Mouse (Mus musculus) kidney, postnatal 0 days (tissue): ENCODE data around the gene Vwa3a. TPM values are rescaled to one million over a fixed set of nuclear protein-coding genes. Genes with fewer than 3 reads are reported as not detected.
A peak's percentile ranks its signal among the peaks of the same experiment; 100 is the strongest.

ENCODE experiments used
- ATAC-seq: fragments of 200-750 bp; cut with Nextera tagmentation; replicated peaks from 2 replicates; pipeline ENCODE4 v1.8.0; 2017; ENCODE audit warnings: low read depth, moderate number of reproducible peaks, moderate TSS enrichment, moderate library complexity; ENCODE audit not compliant: low FRiP score
- DNase-seq: peaks from one replicate; pipeline ENCODE4 v3.0.0-alpha.2; 2016; ENCODE audit warnings: low spot score
- H3K27ac ChIP-seq: fragments of 300-500 bp; sonication (generic); 2 replicates; pipeline ENCODE4 v1.5.1; 2014; ENCODE audit warnings: mild to moderate bottlenecking
- H3K27me3 ChIP-seq: fragments of 300-500 bp; sonication (generic); 2 replicates; pipeline ENCODE4 v1.6.1; 2014; ENCODE audit warnings: low read length, mixed read lengths; ENCODE audit not compliant: insufficient read depth
- H3K36me3 ChIP-seq: fragments of 300-500 bp; sonication (generic); 2 replicates; pipeline ENCODE4 v1.6.1; 2014; ENCODE audit warnings: low read length, mixed read lengths; ENCODE audit not compliant: insufficient read depth
- H3K4me1 ChIP-seq: fragments of 300-500 bp; sonication (generic); replicated peaks from 2 replicates; pipeline ENCODE4 v1.6.1; 2014; ENCODE audit warnings: antibody characterized with exemption, low read length, mixed read lengths; ENCODE audit not compliant: insufficient read depth
- H3K4me2 ChIP-seq: fragments of 300-500 bp; sonication (generic); 2 replicates; pipeline ENCODE4 v1.6.1; 2014; ENCODE audit warnings: mild to moderate bottlenecking, low read length, moderate library complexity, mixed read lengths
- H3K4me3 ChIP-seq: fragments of 300-500 bp; sonication (generic); replicated peaks from 2 replicates; pipeline ENCODE4 v1.5.1; 2014; ENCODE audit warnings: low read depth, low read length
- H3K9ac ChIP-seq: fragments of 300-500 bp; sonication (generic); 2 replicates; pipeline ENCODE4 v1.6.1; 2014; ENCODE audit warnings: low read depth, low read length
- H3K9me3 ChIP-seq: fragments of 300-500 bp; sonication (generic); replicated peaks from 2 replicates; pipeline ENCODE4 v1.6.1; 2016; ENCODE audit warnings: low read length, inconsistent platforms, mixed read lengths
- CTCF ChIP-seq: IDR thresholded peaks from 2 replicates; pipeline ENCODE4 v1.5.1; 2016; ENCODE audit warnings: antibody characterized with exemption, low read depth, mild to moderate bottlenecking, moderate library complexity
- WGBS: fragments of 180-500 bp; shearing (Covaris S2); extraction: QIAGEN DNeasy Blood & Tissue Kit; methylation state at CpG from one replicate; pipeline ENCODE4 v1.1.7; 2014; 5-methylcytosine and 5-hydroxymethylcytosine counted together
- polyA plus RNA-seq: library from polyadenylated mRNA; unstranded; fragments of >200 nt; fragmentation: Nextera tagmentation; extraction: Ambion mirVana; gene quantifications from 2 replicates; pipeline ENCODE4 v1.2.1, GENCODE M21; 2015

Vwa3a gene
- polyA plus RNA-seq, 1 experiment from 2014 or later, result 0.13 TPM

GRCm38 (mm10) chr7:120743366-120744351 lies 4.5 kb downstream of the Vwa3a start:
- DNase-seq (no peak), ATAC-seq (0 out of 2 replicates have a peak, but pooled peaks have one; percentile 27)
- Histone ChIP-seq H3K36me3 (no peaks in the 10 kb centered on the region), H3K27ac (no peak overlapping the region), H3K9me3 (no peaks in the 10 kb centered on the region), H3K9ac (no peak overlapping the region), H3K4me3 (no peak overlapping the region), H3K4me2 (no peak overlapping the region), H3K4me1 (no peaks in the 10 kb centered on the region), H3K27me3 (no peaks in the 10 kb centered on the region)
- no peak for TF ChIP-seq CTCF
- 71% methylated on average over 14 of the region's 14 CpGs for WGBS

GRCm38 (mm10) chr7:120744606-120745005 lies 5.5 kb downstream of the Vwa3a start:
- no peak for ATAC-seq
- H3K4me3 ChIP-seq, result no peak overlapping the region
- WGBS, result 76% methylated on average over 6 of the region's 6 CpGs
- peak; percentile 56 for DNase-seq
- no peaks in the 10 kb centered on the region for H3K9me3 ChIP-seq
- no peak overlapping the region for H3K9ac ChIP-seq
- H3K36me3 ChIP-seq, result no peaks in the 10 kb centered on the region
- no peak overlapping the region for H3K4me2 ChIP-seq
- no peak overlapping the region for H3K27ac ChIP-seq
- H3K27me3 ChIP-seq, result no peaks in the 10 kb centered on the region
- no peaks in the 10 kb centered on the region for H3K4me1 ChIP-seq
- TF ChIP-seq CTCF, result no peak

- DNase-seq (peak; percentile 67), ATAC-seq (no peak)
- no peaks in the 10 kb centered on the region for H3K27me3 ChIP-seq
- no peak overlapping the region for H3K4me3 ChIP-seq
- no peaks in the 10 kb centered on the region for H3K4me1 ChIP-seq
- H3K4me2 ChIP-seq, result no peak overlapping the region
- no peak overlapping the region for H3K9ac ChIP-seq
- H3K36me3 ChIP-seq, result no peaks in the 10 kb centered on the region
- H3K9me3 ChIP-seq, result no peaks in the 10 kb centered on the region
- 60% methylated on average over 3 of the region's 3 CpGs for whole genome bisulfite sequencing
- TF ChIP-seq CTCF, result no peak
- no peak overlapping the region for H3K27ac ChIP-seq
Observed at GRCm38 (mm10) chr7:120746029-120746428, 6.9 kb downstream of the Vwa3a start.

GRCm38 (mm10) chr7:120746821-120747220 lies 7.7 kb downstream of the Vwa3a start:
- Histone ChIP-seq H3K4me3 (no peak overlapping the region), H3K27ac (no peak overlapping the region), H3K9me3 (no peaks in the 10 kb centered on the region), H3K9ac (no peak overlapping the region), H3K4me2 (no peak overlapping the region), H3K36me3 (no peaks in the 10 kb centered on the region), H3K27me3 (no peaks in the 10 kb centered on the region), H3K4me1 (no peaks in the 10 kb centered on the region)
- TF ChIP-seq CTCF, result no peak
- WGBS, result 81% methylated on average over 5 of the region's 5 CpGs
- ATAC-seq (no peak), DNase-seq (no peak)

- no peak overlapping the region for H3K9ac ChIP-seq
- H3K9me3 ChIP-seq, result no peaks in the 10 kb centered on the region
- no peak for TF ChIP-seq CTCF
- H3K27ac ChIP-seq, result no peak overlapping the region
- no peaks in the 10 kb centered on the region for H3K36me3 ChIP-seq
- H3K4me1 ChIP-seq, result no peaks in the 10 kb centered on the region
- no peak for DNase-seq
- no peak overlapping the region for H3K4me3 ChIP-seq
- no peak overlapping the region for H3K4me2 ChIP-seq
- no peaks in the 10 kb centered on the region for H3K27me3 ChIP-seq
- no peak for ATAC-seq
Observed at GRCm38 (mm10) chr7:120748478-120748877, 9.4 kb downstream of the Vwa3a start.

- Histone ChIP-seq H3K4me3 (no peak overlapping the region), H3K27me3 (no peaks in the 10 kb centered on the region)
- ATAC-seq, result no peak
Observed at GRCm38 (mm10) chr7:120751330-120751729, 12.2 kb downstream of the Vwa3a start.

More at GRCm38 (mm10) chr7:120751330-120751729, 12.2 kb downstream of the Vwa3a start:
- no peak overlapping the region for H3K4me2 ChIP-seq
- no peak for TF ChIP-seq CTCF
- H3K9me3 ChIP-seq, result no peaks in the 10 kb centered on the region
- no peaks in the 10 kb centered on the region for H3K4me1 ChIP-seq
- no peak for DNase-seq
- H3K36me3 ChIP-seq, result no peaks in the 10 kb centered on the region
- H3K27ac ChIP-seq, result no peak overlapping the region
- no peak overlapping the region for H3K9ac ChIP-seq
